Mouse (Mus musculus) heart, embryonic 14.5 days (tissue): ENCODE results near the gene Cdkn1b. TPM values are rescaled to one million over a fixed set of nuclear protein-coding genes. Genes with fewer than 3 reads are reported as not detected.
A peak's percentile ranks its signal among the peaks of the same experiment; 100 is the strongest.

Experiments used
- ATAC-seq: fragments of 200-750 bp; cut with Nextera tagmentation; 2 replicates; pipeline ENCODE4 v1.8.0; 2017; ENCODE audit warnings: low read depth, moderate TSS enrichment; ENCODE audit not compliant: insufficient number of reproducible peaks, insufficient read depth, low FRiP score
- H3K27ac ChIP-seq, 2 experiments: fragments of 200-500 bp in 1 of 2; fragments of 300-500 bp in 1 of 2; sonication (generic) in 1 of 2; replicated peaks in 1 of 2; 2 replicates each; pipeline ENCODE4 v1.5.1; 2012 to 2014; ENCODE audit warnings: low read depth in 2 of 2, low read length in 2 of 2, control low read depth in 1 of 2, mild to moderate bottlenecking in 1 of 2, mixed read lengths in 1 of 2; ENCODE audit not compliant: control insufficient read depth in 1 of 2, insufficient read depth in 1 of 2
- H3K27me3 ChIP-seq: fragments of 300-500 bp; sonication (generic); 2 replicates; pipeline ENCODE4 v1.6.1; 2014; ENCODE audit warnings: mild to moderate bottlenecking, low read length, control low read depth; ENCODE audit not compliant: control insufficient read depth, insufficient read depth
- H3K36me3 ChIP-seq: fragments of 300-500 bp; sonication (generic); 2 replicates; pipeline ENCODE4 v1.6.1; 2014; ENCODE audit warnings: mild to moderate bottlenecking, control low read depth, low read length, mixed read lengths; ENCODE audit not compliant: control insufficient read depth, insufficient read depth
- H3K4me1 ChIP-seq, 2 experiments: fragments of 200-500 bp in 1 of 2; fragments of 300-500 bp in 1 of 2; sonication (generic) in 1 of 2; 2 replicates each; pipeline ENCODE4 v1.6.1; 2012 to 2014; ENCODE audit warnings: low read length in 2 of 2, control low read depth in 1 of 2, mixed read lengths in 1 of 2; ENCODE audit not compliant: control insufficient read depth in 2 of 2, insufficient read depth in 2 of 2
- H3K4me2 ChIP-seq: fragments of 300-500 bp; sonication (generic); 2 replicates; pipeline ENCODE4 v1.6.1; 2014; ENCODE audit warnings: mild to moderate bottlenecking, low read length
- H3K4me3 ChIP-seq, 2 experiments: fragments of 200-500 bp in 1 of 2; fragments of 300-500 bp in 1 of 2; sonication (generic) in 1 of 2; 2 replicates each; pipeline ENCODE4 v1.5.1; 2012 to 2014; ENCODE audit warnings: low read length in 2 of 2, mild to moderate bottlenecking in 2 of 2, control low read depth in 1 of 2, low read depth in 1 of 2, moderate library complexity in 1 of 2; ENCODE audit not compliant: control insufficient read depth in 1 of 2, insufficient read depth in 1 of 2
- H3K9ac ChIP-seq: fragments of 300-500 bp; sonication (generic); 2 replicates; pipeline ENCODE4 v1.6.1; 2014; ENCODE audit warnings: mild to moderate bottlenecking, low read length
- H3K9me3 ChIP-seq: fragments of 300-500 bp; sonication (generic); 2 replicates; pipeline ENCODE4 v1.6.1; 2016; ENCODE audit warnings: low read length, control low read depth; ENCODE audit not compliant: control insufficient read depth
- WGBS: fragments of 180-500 bp; shearing (Covaris S2); extraction: QIAGEN DNeasy Blood & Tissue Kit; methylation state at CpG from one replicate; pipeline ENCODE4 v1.1.7; 2014; 5-methylcytosine and 5-hydroxymethylcytosine counted together
- polyA plus RNA-seq: library from polyadenylated mRNA; unstranded; fragments of >200 nt; fragmentation: Nextera tagmentation; extraction: Ambion mirVana; gene quantifications from 2 replicates; pipeline ENCODE4 v1.2.1, GENCODE M21; 2014

Gene Cdkn1b
- polyA plus RNA-seq, 1 experiment from 2014 or later, result 21.0 TPM

GRCm38 (mm10) chr6:134903891-134904884 is 16.0 kb upstream of the Cdkn1b start:
- no peaks in the 10 kb centered on the region for H3K9me3 ChIP-seq
- no peak overlapping the region for H3K9ac ChIP-seq
- H3K36me3 ChIP-seq, result no peaks in the 10 kb centered on the region
- H3K4me3 ChIP-seq, result no peak overlapping the region
- H3K27me3 ChIP-seq, result no peaks in the 10 kb centered on the region
- no peaks in the 10 kb centered on the region for H3K4me1 ChIP-seq
- H3K27ac ChIP-seq, result no peak overlapping the region
- 83% methylated on average over 10 of the region's 10 CpGs for WGBS
- ATAC-seq, result no peak
- H3K4me2 ChIP-seq, result no peak overlapping the region

GRCm38 (mm10) chr6:134905811-134906210 is 14.4 kb upstream of the Cdkn1b start:
- H3K4me1 ChIP-seq, result no peaks in the 10 kb centered on the region
- ATAC-seq, result no peak
- no peak overlapping the region for H3K9ac ChIP-seq
- H3K9me3 ChIP-seq, result no peaks in the 10 kb centered on the region
- 86% methylated on average over 1 of the region's 1 CpGs for WGBS
- H3K4me3 ChIP-seq, result no peak overlapping the region
- no peak overlapping the region for H3K4me2 ChIP-seq
- no peaks in the 10 kb centered on the region for H3K27me3 ChIP-seq
- H3K27ac ChIP-seq, result no peak overlapping the region
- H3K36me3 ChIP-seq, result no peaks in the 10 kb centered on the region

GRCm38 (mm10) chr6:134914523-134914922 is 5.7 kb upstream of the Cdkn1b start:
- Histone ChIP-seq H3K27me3 (no peaks in the 10 kb centered on the region), H3K4me1 (peaks cover 5 to 14% of the 10 kb centered on the region in 2 experiments), H3K9me3 (no peaks in the 10 kb centered on the region), H3K4me3 (no peak overlapping the region), H3K27ac (no peak overlapping the region), H3K4me2 (no peak overlapping the region), H3K9ac (no peak overlapping the region), H3K36me3 (no peaks in the 10 kb centered on the region)
- WGBS, result 87% methylated on average over 5 of the region's 5 CpGs
- ATAC-seq, result no peak

DNA sequence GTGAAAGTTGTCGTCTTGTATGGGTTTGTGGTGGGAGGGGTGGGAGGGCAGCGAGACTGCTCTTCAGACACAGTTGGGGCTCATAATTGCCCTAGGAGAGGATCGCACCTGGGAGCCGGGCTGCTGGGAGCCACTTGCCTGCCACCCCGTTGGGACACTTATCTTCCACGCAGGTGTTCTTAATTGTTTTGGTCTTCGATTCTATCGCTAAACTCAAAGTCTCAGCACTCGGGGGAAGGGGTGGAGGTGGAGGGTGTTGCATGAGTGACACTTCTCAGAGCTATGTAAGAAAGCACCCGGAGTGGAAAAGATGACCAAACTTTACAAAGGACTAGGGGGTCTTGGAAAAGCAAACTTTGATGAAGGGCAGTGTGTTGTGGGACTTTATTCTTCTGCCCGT is 3.6 kb upstream of the Cdkn1b start:
- Histone ChIP-seq H3K4me1 (peaks cover 6 to 14% of the 10 kb centered on the region in 2 experiments), H3K4me2 (peak overlapping the region; percentile 75), H3K4me3 (peak overlapping the region; percentile 52 to 55), H3K36me3 (no peaks in the 10 kb centered on the region), H3K27ac (peak overlapping the region in 1 of 2 experiments; percentile 61; a peak in 3 of 4 replicates), H3K27me3 (no peaks in the 10 kb centered on the region), H3K9ac (peak overlapping the region; percentile 71), H3K9me3 (no peaks in the 10 kb centered on the region)
- no peak for ATAC-seq
- WGBS, result under 1% methylated on average over 11 of the region's 11 CpGs

- peak overlapping the region; percentile 52 to 55 for H3K4me3 ChIP-seq
- H3K4me1 ChIP-seq, result peaks cover 8 to 14% of the 10 kb centered on the region in 2 experiments
- H3K9ac ChIP-seq, result peak overlapping the region; percentile 71
- 0% methylated on average over 11 of the region's 11 CpGs for WGBS
- H3K36me3 ChIP-seq, result no peaks in the 10 kb centered on the region
- peak overlapping the region in 1 of 2 experiments; percentile 61; a peak in 3 of 4 replicates for H3K27ac ChIP-seq
- H3K4me2 ChIP-seq, result peak overlapping the region; percentile 75
- H3K27me3 ChIP-seq, result no peaks in the 10 kb centered on the region
- ATAC-seq, result no peak
- H3K9me3 ChIP-seq, result no peaks in the 10 kb centered on the region
Measured at GRCm38 (mm10) chr6:134917087-134917486, 3.1 kb upstream of the Cdkn1b start.

- H3K9ac ChIP-seq, result peak overlapping the region; percentile 98; the same call in 1 of the 2 replicates
- H3K27ac ChIP-seq, result peak overlapping the region in 1 of 2 experiments; percentile 99; a peak in 2 of 4 replicates
- no peak for ATAC-seq
- no peaks in the 10 kb centered on the region for H3K9me3 ChIP-seq
- WGBS, result 88% methylated on average over 10 of the region's 10 CpGs
- peak overlapping the region; percentile 94 for H3K4me2 ChIP-seq
- H3K27me3 ChIP-seq, result no peaks in the 10 kb centered on the region
- H3K4me1 ChIP-seq, result peaks cover 8 to 29% of the 10 kb centered on the region in 2 experiments
- H3K36me3 ChIP-seq, result peaks cover 11% of the 10 kb centered on the region
- H3K4me3 ChIP-seq, result no peak overlapping the region
Measured at GRCm38 (mm10) chr6:134918769-134919168, 1.4 kb upstream of the Cdkn1b start.

GRCm38 (mm10) chr6:134919511-134920189 is 551 bp upstream of the Cdkn1b start:
- peaks cover 8 to 30% of the 10 kb centered on the region in 2 experiments for H3K4me1 ChIP-seq
- peak overlapping the region; percentile 98 for H3K9ac ChIP-seq
- peak overlapping the region; percentile 97 to 99 for H3K27ac ChIP-seq
- 3% methylated on average over 37 of the region's 37 CpGs for WGBS
- H3K9me3 ChIP-seq, result no peaks in the 10 kb centered on the region
- H3K27me3 ChIP-seq, result no peaks in the 10 kb centered on the region
- peaks cover 18% of the 10 kb centered on the region for H3K36me3 ChIP-seq
- H3K4me3 ChIP-seq, result peak overlapping the region; percentile 81 to 92
- peak overlapping the region; percentile 94 for H3K4me2 ChIP-seq
- ATAC-seq, result peak; percentile 24
